Mouse (Mus musculus): ENCODE measurements around the gene Xrn1.

DNA sequence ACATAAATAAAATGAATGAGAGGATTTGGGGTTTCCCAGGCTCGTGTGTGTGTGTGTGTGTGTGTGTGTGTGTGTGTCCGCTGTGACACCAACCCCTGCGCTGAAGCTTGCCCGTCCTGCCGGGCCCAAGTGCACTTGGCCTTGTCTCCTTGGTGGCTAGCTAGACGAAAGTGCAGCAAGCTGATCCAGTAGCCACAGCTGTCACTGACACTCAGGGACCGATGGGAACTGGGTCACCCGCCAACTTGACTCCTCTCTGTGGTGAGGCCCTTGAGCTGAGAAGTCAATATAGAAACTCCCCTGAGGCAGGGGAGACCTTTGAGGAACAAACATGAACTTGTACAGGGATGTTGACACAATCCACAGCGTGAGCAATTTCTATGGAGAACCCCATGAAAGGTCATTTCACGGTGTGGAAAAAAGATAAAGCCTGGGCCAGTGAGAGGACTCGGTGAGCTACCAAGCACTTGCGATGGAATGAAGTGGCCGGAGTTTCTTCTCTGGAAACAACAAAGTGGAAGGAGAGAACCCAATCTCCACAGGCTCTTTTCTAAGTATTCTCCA is 124.3 kb downstream of the Xrn1 start:
- TF ChIP-seq CTCF (IDR thresholded peaks at IDR 0.05; ENCODE audit: borderline replicate concordance, insufficient read depth, low read length), result no peak
- no peak for TF ChIP-seq POLR2A (IDR thresholded peaks at IDR 0.05; ENCODE audit: low read depth, low read length)
